Mouse (Mus musculus): Measurements from ENCODE around the gene Tex29. TPM values are rescaled to one million over a fixed set of nuclear protein-coding genes. Genes with fewer than 3 reads are reported as not detected.
"Not testable (repeated sequence)": the region's sequence is repeated elsewhere in the genome, so short reads cannot be mapped to it uniquely, and the experiment has no call there.

Gene Tex29
- polyA plus RNA-seq, 1 experiment from 2014 or later: not detected

GRCm38 (mm10) chr8:11834200-11834599, 6.1 kb upstream of the Tex29 start:
- no peak overlapping the region for H3K4me2 ChIP-seq
- no peak overlapping the region for H3K9ac ChIP-seq
- H3K4me1 ChIP-seq: peaks cover 20% of the 10 kb centered on the region
- H3K27ac ChIP-seq: no peak overlapping the region
- 94% methylated on average over 5 of the region's 5 CpGs for WGBS
- H3K4me3 ChIP-seq (replicated peaks): no peak overlapping the region
- H3K36me3 ChIP-seq (replicated peaks): peaks cover 56% of the 10 kb centered on the region
- ATAC-seq (ENCODE audit: low FRiP score): no peak
- no peaks in the 10 kb centered on the region for H3K9me3 ChIP-seq
- H3K27me3 ChIP-seq: no peaks in the 10 kb centered on the region

DNA sequence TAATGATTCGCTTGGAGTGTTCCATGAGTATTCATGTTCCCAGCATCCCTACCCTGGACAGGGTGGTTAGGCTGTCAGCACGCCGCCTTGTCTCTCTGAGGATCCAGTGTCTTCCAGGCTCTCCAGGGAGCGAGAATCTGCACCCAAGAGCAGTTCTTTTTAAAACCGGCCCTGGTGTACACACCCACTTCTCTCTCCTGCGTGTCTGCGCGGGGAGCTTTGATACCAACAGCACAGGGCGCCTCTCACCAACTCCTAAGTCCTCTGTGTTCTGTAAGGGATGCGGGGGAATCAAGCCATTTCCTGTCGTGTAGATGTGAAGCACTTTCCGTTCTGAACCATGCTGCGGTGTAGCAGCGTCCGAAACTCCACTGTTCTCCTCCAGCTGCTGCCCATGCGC, 5.6 kb upstream of the Tex29 start:
- Histone ChIP-seq H3K36me3 (replicated peaks) (peaks cover 55% of the 10 kb centered on the region), H3K4me1 (peaks cover 16% of the 10 kb centered on the region), H3K4me3 (replicated peaks) (no peak overlapping the region), H3K27ac (no peak overlapping the region), H3K27me3 (no peaks in the 10 kb centered on the region), H3K9me3 (no peaks in the 10 kb centered on the region), H3K4me2 (no peak overlapping the region), H3K9ac (no peak overlapping the region)
- ATAC-seq (ENCODE audit: low FRiP score): no peak
- 93% methylated on average over 16 of the region's 16 CpGs for WGBS

- no peak for ATAC-seq (ENCODE audit: low FRiP score)
- Histone ChIP-seq H3K27ac (peak overlapping the region; percentile 44), H3K36me3 (replicated peaks) (0 out of 2 replicates have a peak, but pooled peaks cover 1% of the 10 kb centered on the region), H3K4me1 (peaks cover 15% of the 10 kb centered on the region), H3K4me2 (no peak overlapping the region), H3K4me3 (replicated peaks) (no peak overlapping the region), H3K27me3 (no peaks in the 10 kb centered on the region), H3K9ac (no peak overlapping the region), H3K9me3 (no peaks in the 10 kb centered on the region)
- WGBS: 38% methylated on average over 8 of the region's 8 CpGs
These were observed 1.3 kb downstream of the Tex29 start for GRCm38 (mm10) chr8:11841571-11841970.

DNA sequence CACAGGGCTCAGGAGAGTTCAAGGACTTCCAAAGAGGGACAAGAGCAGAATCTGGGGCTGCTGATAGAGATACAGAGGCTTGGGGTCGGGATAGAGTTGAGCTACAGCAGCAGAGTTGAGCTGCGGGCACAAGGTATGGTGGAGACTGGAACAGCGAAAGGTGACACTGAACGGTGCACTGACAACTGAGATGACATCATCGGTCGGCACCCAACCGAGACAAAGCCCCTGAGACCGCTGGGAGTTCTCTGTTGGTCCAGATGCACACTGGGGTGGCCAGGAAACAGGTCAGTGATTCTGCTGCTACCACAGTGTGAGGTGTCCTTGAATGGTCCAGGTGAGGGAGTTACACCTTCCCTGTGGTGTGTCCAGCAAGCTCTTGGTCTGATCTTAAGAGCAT, 2.5 kb downstream of the Tex29 start:
- 88% methylated on average over 8 of the region's 8 CpGs for WGBS
- no peak for ATAC-seq (ENCODE audit: low FRiP score)
- H3K9me3 ChIP-seq: no peaks in the 10 kb centered on the region
- no peaks in the 10 kb centered on the region for H3K36me3 ChIP-seq (replicated peaks)
- no peak overlapping the region for H3K4me3 ChIP-seq (replicated peaks)
- H3K27ac ChIP-seq: no peak overlapping the region
- H3K4me2 ChIP-seq: no peak overlapping the region
- no peak overlapping the region for H3K9ac ChIP-seq
- H3K4me1 ChIP-seq: peaks cover 15% of the 10 kb centered on the region
- no peaks in the 10 kb centered on the region for H3K27me3 ChIP-seq

GRCm38 (mm10) chr8:11843677-11844315, 3.5 kb downstream of the Tex29 start:
- H3K4me1 ChIP-seq: peaks cover 15% of the 10 kb centered on the region
- no peak overlapping the region for H3K4me2 ChIP-seq
- no peaks in the 10 kb centered on the region for H3K36me3 ChIP-seq (replicated peaks)
- H3K9ac ChIP-seq: no peak overlapping the region
- H3K27ac ChIP-seq: no peak overlapping the region
- no peak for ATAC-seq (ENCODE audit: low FRiP score)
- WGBS: 79% methylated on average over 13 of the region's 13 CpGs
- H3K9me3 ChIP-seq: no peaks in the 10 kb centered on the region
- no peaks in the 10 kb centered on the region for H3K27me3 ChIP-seq
- H3K4me3 ChIP-seq (replicated peaks): no peak overlapping the region

- Histone ChIP-seq H3K36me3 (replicated peaks) (no peaks in the 10 kb centered on the region), H3K27ac (no peak overlapping the region), H3K9ac (no peak overlapping the region), H3K4me2 (no peak overlapping the region), H3K4me3 (replicated peaks) (no peak overlapping the region), H3K9me3 (no peaks in the 10 kb centered on the region), H3K27me3 (no peaks in the 10 kb centered on the region), H3K4me1 (peaks cover 15% of the 10 kb centered on the region)
- no peak for ATAC-seq (ENCODE audit: low FRiP score)
- 92% methylated on average over 7 of the region's 7 CpGs for WGBS
These were observed 4.0 kb downstream of the Tex29 start for GRCm38 (mm10) chr8:11844316-11844685.

- H3K4me2 ChIP-seq: no peak overlapping the region
- H3K4me3 ChIP-seq (replicated peaks): no peak overlapping the region
- no peaks in the 10 kb centered on the region for H3K27me3 ChIP-seq
- no peak for ATAC-seq (ENCODE audit: low FRiP score)
- H3K9me3 ChIP-seq: no peaks in the 10 kb centered on the region
- H3K36me3 ChIP-seq (replicated peaks): no peaks in the 10 kb centered on the region
- H3K27ac ChIP-seq: no peak overlapping the region
- WGBS: 91% methylated on average over 6 of the region's 6 CpGs
- no peak overlapping the region for H3K9ac ChIP-seq
- peaks cover 4% of the 10 kb centered on the region for H3K4me1 ChIP-seq
These were observed 6.5 kb downstream of the Tex29 start for GRCm38 (mm10) chr8:11846807-11847206.

DNA sequence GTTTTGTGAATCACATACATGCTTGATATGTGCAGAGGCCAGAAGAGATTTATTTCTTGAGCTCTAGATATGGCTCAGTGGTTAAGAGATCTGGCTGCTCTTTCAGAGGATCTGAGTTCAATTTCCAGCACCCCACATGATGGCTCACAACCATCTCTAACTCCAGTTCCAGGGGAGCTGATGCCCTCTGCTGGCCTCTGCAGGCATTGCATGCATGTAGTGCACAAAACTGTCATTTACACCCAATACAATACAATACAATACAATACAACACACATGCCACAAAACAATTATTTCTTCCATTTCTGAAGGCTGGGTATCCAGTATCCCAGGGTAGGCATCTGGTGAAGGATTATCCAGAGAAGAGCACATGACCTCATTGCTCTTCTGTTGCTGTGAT, 27.6 kb downstream of the Tex29 start:
- Histone ChIP-seq H3K4me3 (replicated peaks) (no peak overlapping the region), H3K27ac (no peak overlapping the region), H3K36me3 (replicated peaks) (no peaks in the 10 kb centered on the region), H3K4me2 (no peak overlapping the region), H3K9ac (no peak overlapping the region), H3K27me3 (no peaks in the 10 kb centered on the region), H3K9me3 (no peaks in the 10 kb centered on the region), H3K4me1 (no peaks in the 10 kb centered on the region)
- no peak for ATAC-seq (ENCODE audit: low FRiP score)

- H3K36me3 ChIP-seq (replicated peaks); H3K9ac ChIP-seq; H3K9me3 ChIP-seq; H3K27ac ChIP-seq; H3K4me2 ChIP-seq; H3K4me1 ChIP-seq; ATAC-seq (ENCODE audit: low FRiP score); H3K27me3 ChIP-seq; H3K4me3 ChIP-seq (replicated peaks): not testable (repeated sequence)
- WGBS: 92% methylated on average over 6 of the region's 6 CpGs
These were observed 34.0 kb downstream of the Tex29 start for GRCm38 (mm10) chr8:11874227-11874626.

- Histone ChIP-seq H3K9me3 (peaks cover 11% of the 10 kb centered on the region; the same call in 1 of the 2 replicates), H3K4me1 (peaks cover 31% of the 10 kb centered on the region), H3K27me3 (no peaks in the 10 kb centered on the region), H3K4me2 (no peak overlapping the region), H3K27ac (no peak overlapping the region), H3K36me3 (replicated peaks) (no peaks in the 10 kb centered on the region), H3K9ac (no peak overlapping the region), H3K4me3 (replicated peaks) (no peak overlapping the region)
- WGBS: 95% methylated on average over 3 of the region's 3 CpGs
- ATAC-seq (ENCODE audit: low FRiP score): no peak
These were observed 44.4 kb downstream of the Tex29 start for GRCm38 (mm10) chr8:11884646-11885045.

- Histone ChIP-seq H3K4me1 (peaks cover 33% of the 10 kb centered on the region), H3K9ac (0 out of 2 replicates have a peak overlapping the region, but pooled peaks have one; percentile 2), H3K27me3 (no peaks in the 10 kb centered on the region), H3K4me2 (no peak overlapping the region), H3K36me3 (replicated peaks) (no peaks in the 10 kb centered on the region), H3K27ac (peak overlapping the region; percentile 88), H3K4me3 (replicated peaks) (no peak overlapping the region), H3K9me3 (peaks cover 11% of the 10 kb centered on the region; the same call in 1 of the 2 replicates)
- WGBS: 39% methylated on average over 12 of the region's 12 CpGs
- peak; percentile 71 for ATAC-seq (ENCODE audit: low FRiP score)
These were observed 45.8 kb downstream of the Tex29 start for GRCm38 (mm10) chr8:11885881-11886699.

DNA sequence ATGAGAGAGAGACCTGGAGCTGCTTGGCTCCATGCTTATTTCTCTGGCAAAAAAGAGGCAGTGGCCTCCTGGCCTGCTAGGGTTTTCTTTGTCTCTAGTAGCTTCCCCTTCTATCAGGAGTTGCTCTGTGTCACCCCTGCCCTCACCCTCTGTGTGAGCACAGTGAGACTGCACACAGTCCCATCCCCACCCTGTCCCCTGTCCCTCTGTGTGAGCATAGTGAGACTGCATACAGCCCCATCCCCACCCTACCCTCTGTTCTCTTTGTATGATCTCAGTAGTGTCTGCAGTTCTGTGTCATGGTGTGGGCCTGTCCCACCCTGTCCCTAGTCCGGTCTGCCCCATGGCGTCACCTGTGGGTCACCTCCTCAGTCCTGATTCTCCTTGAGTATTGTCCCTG, 46.5 kb downstream of the Tex29 start:
- Histone ChIP-seq H3K9me3 (peaks cover 11% of the 10 kb centered on the region; the same call in 1 of the 2 replicates), H3K4me2 (no peak overlapping the region), H3K27ac (peak overlapping the region; percentile 88), H3K4me3 (replicated peaks) (no peak overlapping the region), H3K9ac (no peak overlapping the region), H3K36me3 (replicated peaks) (no peaks in the 10 kb centered on the region), H3K27me3 (0 out of 2 replicates have a peak, but pooled peaks cover 5% of the 10 kb centered on the region), H3K4me1 (peaks cover 33% of the 10 kb centered on the region)
- ATAC-seq (ENCODE audit: low FRiP score): peak; percentile 57
- WGBS: 95% methylated on average over 2 of the region's 2 CpGs
